Mouse (Mus musculus) monocyte, adult 5-6 weeks (primary cell): ENCODE results near the gene Nudt16. TPM values are rescaled to one million over a fixed set of nuclear protein-coding genes. Genes with fewer than 3 reads are reported as not detected.
"Not testable (repeated sequence)": the region's sequence is repeated elsewhere in the genome, so short reads cannot be mapped to it uniquely, and the experiment has no call there.

ENCODE experiments used
- ATAC-seq: fragments of 153-309, 156-312 bp; replicated peaks from 2 replicates; pipeline ENCODE4 v1.8.0; 2017; ENCODE audit warnings: mild to moderate bottlenecking; ENCODE audit not compliant: low TSS enrichment, insufficient number of reproducible peaks, severe bottlenecking, poor library complexity, low FRiP score
- total RNA-seq: library from RNA; stranded (forward); fragments of 200-1000, 200-491, 200-594 nt; gene quantifications from 3 replicates; pipeline ENCODE4 v1.2.3, GENCODE M21; 2017

Gene Nudt16
- total RNA-seq: 15.0 to 20.6 TPM (median 16.9 TPM) in 3 replicates

GRCm38 (mm10) chr9:105131253-105132001 is at the start of gene Nudt16:
Gene Nudt16, minus strand, starts transcription at chr9:105131824.
- peak; percentile 95 for ATAC-seq

GRCm38 (mm10) chr9:105144992-105145391 is 13.4 kb upstream of the Nudt16 start, which contains the start of gene 1700080E11Rik:
Gene 1700080E11Rik, minus strand, starts transcription at chr9:105145092.
- no peak for ATAC-seq

GRCm38 (mm10) chr9:105139204-105139603 is 7.6 kb upstream of the Nudt16 start:
- ATAC-seq: no peak; the same call in 1 of the 2 replicates

- no peak for ATAC-seq
These were observed 4.8 kb upstream of the Nudt16 start for GRCm38 (mm10) chr9:105136404-105136803.

GRCm38 (mm10) chr9:105134536-105134935 is 2.9 kb upstream of the Nudt16 start:
- ATAC-seq: no peak

GRCm38 (mm10) chr9:105132002-105132367 is 361 bp upstream of the Nudt16 start:
- peak; percentile 36 for ATAC-seq

GRCm38 (mm10) chr9:105130331-105130730 is 1.3 kb downstream of the Nudt16 start:
- ATAC-seq: no peak

GRCm38 (mm10) chr9:105125206-105125605 is 6.4 kb downstream of the Nudt16 start:
- not testable (repeated sequence) for ATAC-seq

- no peak for ATAC-seq
These were observed 27.7 kb downstream of the Nudt16 start for GRCm38 (mm10) chr9:105103893-105104292.

- no peak for ATAC-seq
These were observed 29.7 kb downstream of the Nudt16 start for GRCm38 (mm10) chr9:105101911-105102310.

GRCm38 (mm10) chr9:105100807-105101570 is 30.6 kb downstream of the Nudt16 start:
- ATAC-seq: no peak

GRCm38 (mm10) chr9:105080246-105080645 is 51.4 kb downstream of the Nudt16 start:
- no peak for ATAC-seq

Other genes with a start within 250 kb of the Nudt16 start
- gene Mrpl3, start 78.6 kb downstream of the Nudt16 start, total RNA-seq: 40.3 to 53.0 TPM (median 43.7 TPM) in 3 replicates
- not detected in 3 replicates for gene 1700080E11Rik, start 13.3 kb upstream of the Nudt16 start, total RNA-seq